Mouse (Mus musculus) embryonic facial prominence, embryonic 10.5 days (tissue): ENCODE results near the gene Olfr1223. TPM values are rescaled to one million over a fixed set of nuclear protein-coding genes. Genes with fewer than 3 reads are reported as not detected.

Experiments used
- polyA plus RNA-seq: library from polyadenylated mRNA; unstranded; fragments of >200 nt; fragmentation: Nextera tagmentation; extraction: Ambion mirVana; gene quantifications from 2 replicates; pipeline ENCODE4 v1.2.1, GENCODE M21; 2016

Gene Olfr1223
- polyA plus RNA-seq, 1 experiment from 2014 or later, result not detected

Other genes starting within 250 kb of the Olfr1223 start
- gene Olfr1208, start 249.2 kb downstream of the Olfr1223 start, polyA plus RNA-seq, result not detected in 2 replicates
- gene Olfr1209, start 236.4 kb downstream of the Olfr1223 start, polyA plus RNA-seq, result not detected in 2 replicates
- not detected in 2 replicates for gene Olfr1211, start 213.4 kb downstream of the Olfr1223 start, polyA plus RNA-seq
- gene Olfr1212, start 197.6 kb downstream of the Olfr1223 start, polyA plus RNA-seq, result not detected in 2 replicates
- gene Gm13762, start 171.3 kb downstream of the Olfr1223 start, polyA plus RNA-seq, result not detected in 2 replicates
- gene Olfr1214, start 158.9 kb downstream of the Olfr1223 start, polyA plus RNA-seq, result not detected in 2 replicates
- gene Olfr1215, start 144.6 kb downstream of the Olfr1223 start, polyA plus RNA-seq, result not detected in 2 replicates
- not detected in 2 replicates for gene Olfr1216, start 133.2 kb downstream of the Olfr1223 start, polyA plus RNA-seq
- not detected in 2 replicates for gene Olfr1217, start 119.5 kb downstream of the Olfr1223 start, polyA plus RNA-seq
- gene Olfr1218, start 90.4 kb downstream of the Olfr1223 start, polyA plus RNA-seq, result not detected in 2 replicates
- not detected in 2 replicates for gene Olfr1219, start 68.0 kb downstream of the Olfr1223 start, polyA plus RNA-seq
- gene Olfr1220, start 44.7 kb downstream of the Olfr1223 start, polyA plus RNA-seq, result not detected in 2 replicates
- gene Olfr1221, start 34.3 kb downstream of the Olfr1223 start, polyA plus RNA-seq, result not detected in 2 replicates
- gene Olfr1222, start 18.5 kb downstream of the Olfr1223 start, polyA plus RNA-seq, result not detected in 2 replicates
- not detected in 2 replicates for gene Olfr1224-ps1, start 12.5 kb upstream of the Olfr1223 start, polyA plus RNA-seq
- not detected in 2 replicates for gene Olfr1225, start 23.1 kb upstream of the Olfr1223 start, polyA plus RNA-seq
- not detected in 2 replicates for gene Olfr1226, start 48.5 kb upstream of the Olfr1223 start, polyA plus RNA-seq
- gene Olfr1228, start 102.5 kb upstream of the Olfr1223 start, polyA plus RNA-seq, result not detected in 2 replicates
- not detected in 2 replicates for gene Olfr1229, start 136.5 kb upstream of the Olfr1223 start, polyA plus RNA-seq
- not detected in 2 replicates for gene Olfr1230, start 145.7 kb upstream of the Olfr1223 start, polyA plus RNA-seq
- not detected in 2 replicates for gene Olfr1231, start 155.5 kb upstream of the Olfr1223 start, polyA plus RNA-seq
- gene Olfr1232, start 178.1 kb upstream of the Olfr1223 start, polyA plus RNA-seq, result not detected in 2 replicates
- gene Olfr1233, start 190.8 kb upstream of the Olfr1223 start, polyA plus RNA-seq, result not detected in 2 replicates
- gene Olfr1234, start 213.3 kb upstream of the Olfr1223 start, polyA plus RNA-seq, result not detected in 2 replicates